Mouse (Mus musculus) B cell, adult (primary cell): ENCODE data around the gene Olfr1056. TPM values are rescaled to one million over a fixed set of nuclear protein-coding genes. Genes with fewer than 3 reads are reported as not detected.

Source experiments
- total RNA-seq: library from RNA; stranded (reverse); gene quantifications from 4 replicates; pipeline ENCODE4 v1.2.4, GENCODE M21; 2023; ENCODE audit not compliant: inconsistent age

Gene Olfr1056
- total RNA-seq = not detected in 4 replicates

GRCm38 (mm10) chr2:86362369-86362768, at the start of gene Olfr1056:
TSS of gene Olfr1056 (minus strand) at chr2:86362469.

GRCm38 (mm10) chr2:86388461-86388860, 26.2 kb upstream of the Olfr1056 start, which contains the start of gene Olfr1058:
TSS of gene Olfr1058 (minus strand) at chr2:86388561.

GRCm38 (mm10) chr2:86378293-86378692, 16.0 kb upstream of the Olfr1056 start, which contains the start of gene Olfr1057:
TSS of gene Olfr1057 (minus strand) at chr2:86378393.

GRCm38 (mm10) chr2:86350184-86350583, 12.1 kb downstream of the Olfr1056 start, which contains the start of gene Olfr1055:
TSS of gene Olfr1055 (minus strand) at chr2:86350284.

GRCm38 (mm10) chr2:86335333-86335732, 26.9 kb downstream of the Olfr1056 start, which contains the start of gene Olfr1054:
TSS of gene Olfr1054 (minus strand) at chr2:86335433.

GRCm38 (mm10) chr2:86315184-86315583, 47.1 kb downstream of the Olfr1056 start, which contains the start of gene Olfr1053:
TSS of gene Olfr1053 (minus strand) at chr2:86315284.

Other genes with a start within 250 kb of the Olfr1056 start
- gene Olfr1039, start 226.5 kb downstream of the Olfr1056 start, total RNA-seq = not detected in 4 replicates
- not detected in 4 replicates for gene Olfr1040, start 215.7 kb downstream of the Olfr1056 start, total RNA-seq
- not detected in 4 replicates for gene Olfr1042, start 200.6 kb downstream of the Olfr1056 start, total RNA-seq
- gene Olfr1043, start 194.9 kb downstream of the Olfr1056 start, total RNA-seq = not detected in 4 replicates
- gene Olfr1044, start 184.6 kb downstream of the Olfr1056 start, total RNA-seq = not detected in 4 replicates
- gene Olfr52, start 176.8 kb downstream of the Olfr1056 start, total RNA-seq = not detected in 4 replicates
- gene Olfr1045, start 159.5 kb downstream of the Olfr1056 start, total RNA-seq = not detected in 4 replicates
- not detected in 4 replicates for gene Olfr1046, start 143.2 kb downstream of the Olfr1056 start, total RNA-seq
- not detected in 4 replicates for gene Olfr1047, start 131.1 kb downstream of the Olfr1056 start, total RNA-seq
- gene Olfr1048, start 122.2 kb downstream of the Olfr1056 start, total RNA-seq = not detected in 4 replicates
- gene Olfr1049, start 104.1 kb downstream of the Olfr1056 start, total RNA-seq = not detected in 4 replicates
- not detected in 4 replicates for gene Olfr1051, start 83.4 kb downstream of the Olfr1056 start, total RNA-seq
- not detected in 4 replicates for gene Olfr1052, start 70.0 kb downstream of the Olfr1056 start, total RNA-seq
- gene Olfr1053, start 47.2 kb downstream of the Olfr1056 start, total RNA-seq = not detected in 4 replicates
- gene Olfr1054, start 27.0 kb downstream of the Olfr1056 start, total RNA-seq = not detected in 4 replicates
- not detected in 4 replicates for gene Olfr1055, start 12.2 kb downstream of the Olfr1056 start, total RNA-seq
- not detected in 4 replicates for gene Olfr1057, start 15.9 kb upstream of the Olfr1056 start, total RNA-seq
- not detected in 4 replicates for gene Olfr1058, start 26.1 kb upstream of the Olfr1056 start, total RNA-seq
- gene Olfr1061, start 51.6 kb upstream of the Olfr1056 start, total RNA-seq = not detected in 4 replicates
- not detected in 4 replicates for gene Olfr1062, start 64.3 kb upstream of the Olfr1056 start, total RNA-seq
- not detected in 4 replicates for gene Olfr1065, start 88.1 kb upstream of the Olfr1056 start, total RNA-seq
- gene Olfr1066, start 93.8 kb upstream of the Olfr1056 start, total RNA-seq = not detected in 4 replicates
- gene Olfr228, start 124.9 kb upstream of the Olfr1056 start, total RNA-seq = not detected in 4 replicates
- gene Olfr1076, start 146.0 kb upstream of the Olfr1056 start, total RNA-seq = not detected in 4 replicates
- gene Olfr1079, start 180.0 kb upstream of the Olfr1056 start, total RNA-seq = not detected in 4 replicates
- gene Olfr1080, start 195.8 kb upstream of the Olfr1056 start, total RNA-seq = not detected in 4 replicates
- gene Olfr1082, start 236.5 kb upstream of the Olfr1056 start, total RNA-seq = not detected in 4 replicates